Mouse (Mus musculus) stomach, postnatal 0 days (tissue): Measurements from ENCODE around the gene Gpr119.

ENCODE experiments used
- CTCF ChIP-seq: IDR thresholded peaks from 2 replicates; pipeline ENCODE4 v1.5.1; 2016; ENCODE audit warnings: antibody characterized with exemption, low read depth, mild to moderate bottlenecking, moderate library complexity
- EP300 ChIP-seq: optimal IDR thresholded peaks from 2 replicates; pipeline ENCODE3; 2016; ENCODE audit warnings: antibody characterized with exemption

DNA sequence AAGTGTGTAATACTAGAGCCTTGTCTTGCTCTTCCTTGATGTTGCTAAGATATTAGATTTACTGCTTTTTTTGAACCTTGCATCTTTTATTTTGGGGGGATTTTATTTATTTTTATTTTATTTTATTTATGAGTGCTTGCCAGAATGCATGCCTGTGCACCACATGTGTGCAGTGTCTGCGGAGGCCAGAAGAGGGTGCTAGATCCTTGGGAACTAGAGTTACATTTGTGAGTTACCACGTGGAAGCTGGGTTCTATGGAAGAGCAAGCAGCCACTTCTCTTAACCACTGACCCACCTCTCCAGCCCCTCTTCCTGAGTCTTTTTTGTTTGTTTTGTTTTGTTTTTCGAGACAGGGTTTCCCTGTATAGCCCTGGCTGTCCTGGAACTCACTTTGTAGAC, 4.7 kb downstream of the Gpr119 start:
- TF ChIP-seq EP300 (no peak), CTCF (peak; percentile 25; the same call in 1 of the 2 replicates)
